Mouse (Mus musculus) kidney, embryonic 14.5 days (tissue): ENCODE measurements around the gene Tex21. TPM values are rescaled to one million over a fixed set of nuclear protein-coding genes. Genes with fewer than 3 reads are reported as not detected.

Experiments used
- ATAC-seq: fragments of 200-750 bp; cut with Nextera tagmentation; 2 replicates; pipeline ENCODE4 v1.8.0; 2017; ENCODE audit warnings: moderate number of reproducible peaks, mild to moderate bottlenecking, moderate TSS enrichment, moderate library complexity; ENCODE audit not compliant: low FRiP score, low TSS enrichment
- H3K27ac ChIP-seq: fragments of 300-500 bp; sonication (generic); 2 replicates; pipeline ENCODE4 v1.5.1; 2014; ENCODE audit warnings: low read depth, mild to moderate bottlenecking, low read length, moderate library complexity, mixed read lengths
- H3K27me3 ChIP-seq: fragments of 300-500 bp; sonication (generic); 2 replicates; pipeline ENCODE4 v1.6.1; 2014; ENCODE audit warnings: mild to moderate bottlenecking, low read length; ENCODE audit not compliant: control insufficient read depth, insufficient read depth
- H3K36me3 ChIP-seq: fragments of 300-500 bp; sonication (generic); 2 replicates; pipeline ENCODE4 v1.6.1; 2014; ENCODE audit warnings: low read length, mixed read lengths; ENCODE audit not compliant: control insufficient read depth, insufficient read depth
- H3K4me1 ChIP-seq: fragments of 300-500 bp; sonication (generic); 2 replicates; pipeline ENCODE4 v1.6.1; 2014; ENCODE audit warnings: low read length, mixed read lengths; ENCODE audit not compliant: control insufficient read depth, insufficient read depth
- H3K4me2 ChIP-seq: fragments of 300-500 bp; sonication (generic); replicated peaks from 2 replicates; pipeline ENCODE4 v1.6.1; 2014; ENCODE audit warnings: low read depth, mild to moderate bottlenecking, low read length
- H3K4me3 ChIP-seq: fragments of 300-500 bp; sonication (generic); 2 replicates; pipeline ENCODE4 v1.5.1; 2014; ENCODE audit warnings: mild to moderate bottlenecking, low read length
- H3K9ac ChIP-seq: fragments of 300-500 bp; sonication (generic); 2 replicates; pipeline ENCODE4 v1.6.1; 2014; ENCODE audit warnings: low read depth, mild to moderate bottlenecking, low read length, moderate library complexity
- H3K9me3 ChIP-seq: fragments of 300-500 bp; sonication (generic); 2 replicates; pipeline ENCODE4 v1.6.1; 2016; ENCODE audit warnings: low read length; ENCODE audit not compliant: control insufficient read depth
- WGBS: fragments of 180-500 bp; shearing (Covaris S2); extraction: QIAGEN DNeasy Blood & Tissue Kit; methylation state at CpG from one replicate; pipeline ENCODE4 v1.1.7; 2014; 5-methylcytosine and 5-hydroxymethylcytosine counted together
- polyA plus RNA-seq: library from polyadenylated mRNA; unstranded; fragments of >200 nt; fragmentation: Nextera tagmentation; extraction: Ambion mirVana; gene quantifications from 2 replicates; pipeline ENCODE4 v1.2.1, GENCODE M21; 2014

Tex21 gene
- polyA plus RNA-seq, 1 experiment from 2014 or later, result not detected

DNA sequence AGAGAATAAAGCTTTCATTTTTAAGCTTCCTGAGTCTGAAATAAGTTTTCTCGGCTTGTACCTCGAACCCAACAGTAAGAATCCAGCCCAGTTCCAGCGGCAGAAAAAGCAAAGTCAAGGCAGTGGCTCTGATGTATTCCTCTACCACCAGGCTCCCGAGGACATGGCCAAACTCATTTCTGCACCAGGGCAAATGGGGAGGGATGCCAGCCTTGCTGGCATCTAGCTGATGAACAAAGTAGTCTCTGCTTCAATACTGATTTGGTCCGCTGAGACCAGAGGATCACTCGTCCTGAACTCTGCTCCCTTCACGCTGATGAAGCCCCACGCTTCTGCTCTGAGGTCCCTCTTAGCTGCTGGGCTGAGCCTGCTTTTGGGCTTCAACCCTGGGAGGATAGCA, 7.4 kb upstream of the Tex21 start:
- no peaks in the 10 kb centered on the region for H3K27me3 ChIP-seq
- H3K4me3 ChIP-seq, result no peak overlapping the region
- ATAC-seq, result no peak
- H3K36me3 ChIP-seq, result no peaks in the 10 kb centered on the region
- H3K4me1 ChIP-seq, result peaks cover 3% of the 10 kb centered on the region; the same call in 1 of the 2 replicates
- no peak overlapping the region for H3K4me2 ChIP-seq
- no peak overlapping the region for H3K9ac ChIP-seq
- WGBS, result 82% methylated on average over 8 of the region's 8 CpGs
- no peaks in the 10 kb centered on the region for H3K9me3 ChIP-seq
- H3K27ac ChIP-seq, result no peak overlapping the region

- Histone ChIP-seq H3K9me3 (no peaks in the 10 kb centered on the region), H3K27me3 (no peaks in the 10 kb centered on the region), H3K9ac (no peak overlapping the region), H3K4me1 (peaks cover 3% of the 10 kb centered on the region; the same call in 1 of the 2 replicates), H3K4me3 (no peak overlapping the region), H3K36me3 (no peaks in the 10 kb centered on the region), H3K27ac (no peak overlapping the region), H3K4me2 (no peak overlapping the region)
- WGBS, result 79% methylated on average over 2 of the region's 2 CpGs
- ATAC-seq, result no peak
Measured at GRCm38 (mm10) chr12:76253591-76253990, 7.0 kb upstream of the Tex21 start.

DNA sequence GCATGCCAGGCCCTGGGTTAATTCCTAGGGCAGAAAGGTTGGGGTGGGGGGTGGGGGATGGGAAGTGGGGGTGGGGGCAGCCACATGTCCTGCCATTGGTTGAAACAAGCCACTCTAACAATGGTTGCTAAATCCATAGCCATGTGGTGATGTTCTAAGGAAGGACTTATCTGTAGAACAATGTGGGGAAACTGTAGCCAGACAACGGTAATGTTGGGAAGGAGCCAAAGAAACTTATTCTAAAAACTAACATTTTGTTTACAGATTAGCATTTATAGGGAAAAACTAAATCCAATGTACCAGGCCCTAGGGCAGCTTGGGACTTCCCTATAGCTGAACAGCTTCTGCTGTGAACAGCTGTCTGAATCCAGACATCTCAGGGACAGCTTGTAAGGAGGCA, 6.5 kb upstream of the Tex21 start:
- WGBS, result 75% methylated on average over 1 of the region's 1 CpGs
- no peak overlapping the region for H3K27ac ChIP-seq
- H3K4me3 ChIP-seq, result no peak overlapping the region
- no peaks in the 10 kb centered on the region for H3K36me3 ChIP-seq
- H3K27me3 ChIP-seq, result no peaks in the 10 kb centered on the region
- ATAC-seq, result no peak
- H3K9ac ChIP-seq, result no peak overlapping the region
- H3K4me1 ChIP-seq, result peaks cover 3% of the 10 kb centered on the region; the same call in 1 of the 2 replicates
- H3K9me3 ChIP-seq, result no peaks in the 10 kb centered on the region
- no peak overlapping the region for H3K4me2 ChIP-seq

- H3K9ac ChIP-seq, result no peak overlapping the region
- H3K27me3 ChIP-seq, result no peaks in the 10 kb centered on the region
- 88% methylated on average over 8 of the region's 8 CpGs for WGBS
Measured at GRCm38 (mm10) chr12:76244981-76245380, 1.6 kb downstream of the Tex21 start.

GRCm38 (mm10) chr12:76241833-76242232, 4.7 kb downstream of the Tex21 start:
- Histone ChIP-seq H3K27ac (no peak overlapping the region), H3K9ac (no peak overlapping the region), H3K36me3 (no peaks in the 10 kb centered on the region), H3K4me3 (no peak overlapping the region), H3K27me3 (no peaks in the 10 kb centered on the region), H3K9me3 (no peaks in the 10 kb centered on the region), H3K4me2 (no peak overlapping the region), H3K4me1 (no peaks in the 10 kb centered on the region)
- WGBS, result 39% methylated on average over 5 of the region's 5 CpGs
- ATAC-seq, result no peak

More at GRCm38 (mm10) chr12:76244981-76245380, 1.6 kb downstream of the Tex21 start:
- no peak overlapping the region for H3K4me3 ChIP-seq
- no peaks in the 10 kb centered on the region for H3K36me3 ChIP-seq
- no peaks in the 10 kb centered on the region for H3K9me3 ChIP-seq
- ATAC-seq, result no peak
- no peak overlapping the region for H3K4me2 ChIP-seq
- no peak overlapping the region for H3K27ac ChIP-seq
- H3K4me1 ChIP-seq, result no peaks in the 10 kb centered on the region

DNA sequence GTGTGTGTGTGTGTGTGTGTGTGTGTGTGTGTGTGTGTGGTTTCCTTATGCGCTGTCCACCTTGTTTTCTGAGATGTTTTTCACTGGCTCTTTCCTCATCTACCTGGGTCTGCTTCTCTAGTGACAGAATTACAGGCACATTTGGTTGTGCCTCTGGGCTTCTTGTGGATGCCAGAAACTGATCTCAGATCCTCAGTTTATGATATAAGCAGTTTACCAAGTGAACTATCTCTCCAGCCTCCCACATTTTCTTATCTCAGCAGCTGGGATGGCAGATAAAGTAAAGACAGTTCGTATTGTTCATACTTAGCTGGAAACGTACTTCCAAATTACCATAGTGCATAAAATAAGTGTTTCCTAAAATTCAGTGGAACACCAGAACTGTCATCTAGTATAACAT, 5.5 kb downstream of the Tex21 start:
- Histone ChIP-seq H3K27me3 (no peaks in the 10 kb centered on the region), H3K4me1 (no peaks in the 10 kb centered on the region)

GRCm38 (mm10) chr12:76240670-76241069, 5.9 kb downstream of the Tex21 start:
- Histone ChIP-seq H3K4me2 (no peak overlapping the region), H3K27ac (no peak overlapping the region), H3K36me3 (no peaks in the 10 kb centered on the region), H3K4me3 (no peak overlapping the region), H3K9ac (no peak overlapping the region), H3K4me1 (no peaks in the 10 kb centered on the region), H3K9me3 (no peaks in the 10 kb centered on the region), H3K27me3 (no peaks in the 10 kb centered on the region)
- no peak for ATAC-seq
- WGBS, result 90% methylated on average over 3 of the region's 3 CpGs

More for the DNA sequence above, 5.5 kb downstream of the Tex21 start:
- WGBS, result 83% methylated on average over 3 of the region's 3 CpGs
- Histone ChIP-seq H3K4me3 (no peak overlapping the region), H3K4me2 (no peak overlapping the region), H3K27ac (no peak overlapping the region), H3K36me3 (no peaks in the 10 kb centered on the region), H3K9ac (no peak overlapping the region), H3K9me3 (no peaks in the 10 kb centered on the region)
- ATAC-seq, result no peak

- 65% methylated on average over 7 of the region's 7 CpGs for WGBS
- no peaks in the 10 kb centered on the region for H3K36me3 ChIP-seq
- H3K4me1 ChIP-seq, result no peaks in the 10 kb centered on the region
- H3K9me3 ChIP-seq, result no peaks in the 10 kb centered on the region
- ATAC-seq, result no peak
- H3K27me3 ChIP-seq, result no peaks in the 10 kb centered on the region
- no peak overlapping the region for H3K27ac ChIP-seq
- H3K9ac ChIP-seq, result no peak overlapping the region
- H3K4me2 ChIP-seq, result no peak overlapping the region
- H3K4me3 ChIP-seq, result no peak overlapping the region
Measured at GRCm38 (mm10) chr12:76239839-76240571, 6.5 kb downstream of the Tex21 start.

GRCm38 (mm10) chr12:76239145-76239838, 7.3 kb downstream of the Tex21 start:
- H3K36me3 ChIP-seq, result no peaks in the 10 kb centered on the region
- no peak overlapping the region for H3K4me3 ChIP-seq
- no peak overlapping the region for H3K4me2 ChIP-seq
- whole genome bisulfite sequencing, result 55% methylated on average over 10 of the region's 10 CpGs
- no peak for ATAC-seq
- no peaks in the 10 kb centered on the region for H3K4me1 ChIP-seq
- no peak overlapping the region for H3K27ac ChIP-seq
- no peak overlapping the region for H3K9ac ChIP-seq
- H3K9me3 ChIP-seq, result no peaks in the 10 kb centered on the region
- no peaks in the 10 kb centered on the region for H3K27me3 ChIP-seq
